Mouse (Mus musculus): ENCODE data around the gene Gm21800. TPM values are rescaled to one million over a fixed set of nuclear protein-coding genes. Genes with fewer than 3 reads are reported as not detected.
"Not testable (repeated sequence)": the region's sequence is repeated elsewhere in the genome, so short reads cannot be mapped to it uniquely, and the experiment has no call there.

The Gm21800 gene
- not detected in 2 replicates for polyA plus RNA-seq (2014; fragmentation: Nextera tagmentation; extraction: Ambion mirVana)

DNA sequence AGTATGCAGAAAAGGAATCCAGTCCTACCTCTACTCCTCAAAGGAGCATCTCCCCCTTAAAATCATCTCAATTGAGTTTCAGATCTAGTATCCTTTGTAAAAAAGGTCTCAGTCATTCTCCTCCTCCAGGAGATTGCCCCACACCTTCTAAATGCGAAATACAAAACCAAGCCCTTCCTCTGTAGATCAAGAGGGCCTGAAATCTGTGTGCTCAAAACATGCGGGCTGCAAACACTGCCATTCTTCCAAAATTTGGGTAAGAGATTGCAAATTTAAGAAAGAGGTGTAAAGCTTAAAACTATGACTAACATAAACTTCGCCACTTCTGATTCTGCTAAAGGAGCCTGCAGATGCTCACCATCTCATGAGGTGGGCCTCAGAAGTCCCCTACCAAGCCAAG, at the start of gene Gm21800:
TSS of gene Gm21800 (plus strand) at position 301 of the 400 bp plus-strand sequence.
- H3K36me3 ChIP-seq (ENCODE audit: control insufficient read depth, insufficient read depth, low read length); ATAC-seq (ENCODE audit: insufficient number of reproducible peaks, insufficient read depth, low FRiP score, low read depth); H3K27me3 ChIP-seq (ENCODE audit: control insufficient read depth, insufficient read depth, low read length); H3K27ac ChIP-seq (ENCODE audit: low read length); H3K4me3 ChIP-seq (ENCODE audit: low read depth, low read length); H3K4me1 ChIP-seq (ENCODE audit: control insufficient read depth, insufficient read depth, low read length); H3K9ac ChIP-seq (replicated peaks; ENCODE audit: low read depth, low read length); H3K4me2 ChIP-seq (replicated peaks; ENCODE audit: low read depth, low read length); H3K9me3 ChIP-seq (ENCODE audit: control insufficient read depth, low read depth, low read length): not testable (repeated sequence)
- WGBS = 57% methylated on average over 1 of the region's 3 CpGs

Measured in stomach, embryonic 14.5 days (tissue).